Mouse (Mus musculus): ENCODE measurements around the gene Uso1. TPM values are rescaled to one million over a fixed set of nuclear protein-coding genes. Genes with fewer than 3 reads are reported as not detected.

The Uso1 gene
- polyA plus RNA-seq, 1 experiment from 2014 or later: 26.9 TPM

GRCm38 (mm10) chr5:92114939-92115338 lies 22.8 kb upstream of the Uso1 start:
- DNase-seq (ENCODE audit: low spot score): no peak
- no peaks in the 10 kb centered on the region for H3K9me3 ChIP-seq (ENCODE audit: control insufficient read depth, low read length)
- H3K4me3 ChIP-seq (ENCODE audit: low read depth, low read length): no peak overlapping the region
- H3K27ac ChIP-seq (ENCODE audit: low read depth, low read length): no peak overlapping the region
- H3K36me3 ChIP-seq (ENCODE audit: control insufficient read depth, insufficient read depth, low read length): no peaks in the 10 kb centered on the region; the same call in 1 of the 2 replicates
- H3K4me2 ChIP-seq (ENCODE audit: low read depth): no peak overlapping the region
- ATAC-seq (ENCODE audit: insufficient read depth, low FRiP score, low TSS enrichment): no peak
- H3K27me3 ChIP-seq (ENCODE audit: control insufficient read depth, insufficient read depth, low read length): no peaks in the 10 kb centered on the region
- no peak overlapping the region for H3K9ac ChIP-seq (ENCODE audit: low read length)
- WGBS: 94% methylated on average over 2 of the region's 2 CpGs
- H3K4me1 ChIP-seq (ENCODE audit: control insufficient read depth, insufficient read depth, low read length): peaks cover 5% of the 10 kb centered on the region; the same call in 1 of the 2 replicates

GRCm38 (mm10) chr5:92117823-92118403 lies 19.8 kb upstream of the Uso1 start:
- ATAC-seq (ENCODE audit: insufficient read depth, low FRiP score, low TSS enrichment): peak; percentile 75
- Histone ChIP-seq H3K4me1 (ENCODE audit: control insufficient read depth, insufficient read depth, low read length) (no peaks in the 10 kb centered on the region), H3K9me3 (ENCODE audit: control insufficient read depth, low read length) (no peaks in the 10 kb centered on the region), H3K9ac (ENCODE audit: low read length) (no peak overlapping the region), H3K4me3 (ENCODE audit: low read depth, low read length) (no peak overlapping the region), H3K4me2 (ENCODE audit: low read depth) (no peak overlapping the region), H3K27ac (ENCODE audit: low read depth, low read length) (no peak overlapping the region), H3K27me3 (ENCODE audit: control insufficient read depth, insufficient read depth, low read length) (no peaks in the 10 kb centered on the region), H3K36me3 (ENCODE audit: control insufficient read depth, insufficient read depth, low read length) (no peaks in the 10 kb centered on the region)
- 58% methylated on average over 12 of the region's 12 CpGs for WGBS
- peak; percentile 54 for DNase-seq (ENCODE audit: low spot score)

DNA sequence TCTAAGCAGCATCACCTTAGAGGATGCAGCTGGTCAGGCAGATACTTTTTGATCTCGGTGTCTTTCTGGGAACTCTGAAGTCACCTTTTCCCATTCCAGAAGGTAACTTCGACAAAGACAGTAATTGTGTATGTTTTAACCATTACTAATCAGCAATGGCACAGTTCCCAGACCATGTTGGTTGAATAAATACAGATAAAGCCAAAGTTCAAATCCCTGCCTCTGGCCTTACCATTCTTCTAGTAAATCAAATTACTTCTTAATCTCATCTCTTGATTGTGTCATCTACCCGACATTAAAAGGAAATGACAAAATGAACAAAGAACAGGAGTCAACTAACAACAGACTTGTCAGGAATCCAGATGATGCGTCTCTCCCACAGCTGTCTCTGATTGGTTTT lies 16.1 kb upstream of the Uso1 start:
- no peaks in the 10 kb centered on the region for H3K4me1 ChIP-seq (ENCODE audit: control insufficient read depth, insufficient read depth, low read length)
- ATAC-seq (ENCODE audit: insufficient read depth, low FRiP score, low TSS enrichment): no peak
- no peak overlapping the region for H3K4me2 ChIP-seq (ENCODE audit: low read depth)
- whole genome bisulfite sequencing: 91% methylated on average over 4 of the region's 4 CpGs
- no peaks in the 10 kb centered on the region for H3K36me3 ChIP-seq (ENCODE audit: control insufficient read depth, insufficient read depth, low read length)
- DNase-seq (ENCODE audit: low spot score): no peak
- no peak overlapping the region for H3K27ac ChIP-seq (ENCODE audit: low read depth, low read length)
- no peaks in the 10 kb centered on the region for H3K9me3 ChIP-seq (ENCODE audit: control insufficient read depth, low read length)
- no peak overlapping the region for H3K9ac ChIP-seq (ENCODE audit: low read length)
- H3K27me3 ChIP-seq (ENCODE audit: control insufficient read depth, insufficient read depth, low read length): no peaks in the 10 kb centered on the region
- H3K4me3 ChIP-seq (ENCODE audit: low read depth, low read length): no peak overlapping the region

- Histone ChIP-seq H3K4me2 (ENCODE audit: low read depth) (no peak overlapping the region), H3K4me3 (ENCODE audit: low read depth, low read length) (no peak overlapping the region), H3K27me3 (ENCODE audit: control insufficient read depth, insufficient read depth, low read length) (no peaks in the 10 kb centered on the region), H3K9me3 (ENCODE audit: control insufficient read depth, low read length) (no peaks in the 10 kb centered on the region), H3K36me3 (ENCODE audit: control insufficient read depth, insufficient read depth, low read length) (no peaks in the 10 kb centered on the region), H3K9ac (ENCODE audit: low read length) (no peak overlapping the region), H3K27ac (ENCODE audit: low read depth, low read length) (no peak overlapping the region), H3K4me1 (ENCODE audit: control insufficient read depth, insufficient read depth, low read length) (no peaks in the 10 kb centered on the region)
- ATAC-seq (ENCODE audit: insufficient read depth, low FRiP score, low TSS enrichment) (no peak), DNase-seq (ENCODE audit: low spot score) (no peak)
- WGBS: 90% methylated on average over 3 of the region's 3 CpGs
Observed at GRCm38 (mm10) chr5:92125446-92125845, 12.3 kb upstream of the Uso1 start.

DNA sequence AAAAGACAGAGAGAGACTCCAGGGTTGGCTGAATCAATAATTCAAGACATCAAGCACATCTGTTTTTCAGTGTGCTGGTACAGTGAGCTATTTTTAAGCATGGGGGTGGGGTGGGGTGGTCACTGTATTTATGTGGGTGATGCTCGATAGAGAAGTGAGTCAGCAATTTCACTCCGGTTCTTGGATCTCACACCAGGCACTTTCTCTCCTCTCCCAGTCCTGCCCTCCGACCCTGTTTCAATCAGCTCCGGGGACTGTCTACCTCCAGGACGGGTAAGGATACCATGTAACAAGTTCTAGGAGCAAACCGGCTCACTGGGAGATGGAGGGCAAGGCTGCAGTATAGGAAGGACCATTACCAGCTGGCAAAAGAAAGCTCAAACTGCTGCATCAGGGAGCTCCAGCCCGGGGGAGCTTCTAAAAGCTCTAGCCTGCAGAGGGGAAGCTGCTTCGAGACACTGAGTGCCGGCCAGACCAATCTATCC lies 10.6 kb upstream of the Uso1 start:
- ATAC-seq (ENCODE audit: insufficient read depth, low FRiP score, low TSS enrichment) (no peak), DNase-seq (ENCODE audit: low spot score) (no peak)
- Histone ChIP-seq H3K4me3 (ENCODE audit: low read depth, low read length) (no peak overlapping the region), H3K4me1 (ENCODE audit: control insufficient read depth, insufficient read depth, low read length) (no peaks in the 10 kb centered on the region), H3K4me2 (ENCODE audit: low read depth) (no peak overlapping the region), H3K27me3 (ENCODE audit: control insufficient read depth, insufficient read depth, low read length) (no peaks in the 10 kb centered on the region), H3K36me3 (ENCODE audit: control insufficient read depth, insufficient read depth, low read length) (no peaks in the 10 kb centered on the region; the same call in 1 of the 2 replicates), H3K9ac (ENCODE audit: low read length) (no peak overlapping the region), H3K27ac (ENCODE audit: low read depth, low read length) (0 out of 2 replicates have a peak overlapping the region, but pooled peaks have one; percentile 17), H3K9me3 (ENCODE audit: control insufficient read depth, low read length) (no peaks in the 10 kb centered on the region)
- WGBS: 62% methylated on average over 9 of the region's 9 CpGs

- Histone ChIP-seq H3K4me1 (ENCODE audit: control insufficient read depth, insufficient read depth, low read length) (no peaks in the 10 kb centered on the region), H3K27ac (ENCODE audit: low read depth, low read length) (no peak overlapping the region), H3K27me3 (ENCODE audit: control insufficient read depth, insufficient read depth, low read length) (no peaks in the 10 kb centered on the region), H3K4me3 (ENCODE audit: low read depth, low read length) (no peak overlapping the region), H3K9ac (ENCODE audit: low read length) (no peak overlapping the region), H3K9me3 (ENCODE audit: control insufficient read depth, low read length) (no peaks in the 10 kb centered on the region), H3K4me2 (ENCODE audit: low read depth) (no peak overlapping the region), H3K36me3 (ENCODE audit: control insufficient read depth, insufficient read depth, low read length) (no peaks in the 10 kb centered on the region; the same call in 1 of the 2 replicates)
- no peak for DNase-seq (ENCODE audit: low spot score)
- 91% methylated on average over 10 of the region's 10 CpGs for WGBS
- no peak for ATAC-seq (ENCODE audit: insufficient read depth, low FRiP score, low TSS enrichment)
Observed at GRCm38 (mm10) chr5:92127751-92128150, 10.0 kb upstream of the Uso1 start.

DNA sequence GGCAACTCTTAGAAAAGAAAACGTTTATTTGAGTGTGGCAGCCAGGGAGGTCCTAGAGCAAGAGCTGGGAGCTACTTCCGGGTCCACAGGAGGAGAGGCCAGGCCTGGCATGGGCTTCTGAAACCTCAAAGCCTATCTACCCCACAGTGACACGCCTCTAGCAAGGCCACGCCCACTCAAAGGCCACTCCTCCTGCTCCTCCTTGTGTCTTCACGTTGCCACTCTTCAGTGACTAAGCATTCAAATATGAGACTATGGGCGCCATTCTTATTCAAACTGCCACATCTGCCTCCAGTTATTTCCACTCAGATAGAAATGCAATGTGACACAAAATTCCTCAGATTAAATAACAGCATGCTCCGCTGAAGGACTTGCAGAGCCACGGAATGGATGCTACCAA lies 9.2 kb upstream of the Uso1 start:
- ATAC-seq (ENCODE audit: insufficient read depth, low FRiP score, low TSS enrichment): no peak

GRCm38 (mm10) chr5:92129321-92129768 lies 8.4 kb upstream of the Uso1 start:
- H3K4me1 ChIP-seq (ENCODE audit: control insufficient read depth, insufficient read depth, low read length): no peaks in the 10 kb centered on the region
- 82% methylated on average over 1 of the region's 1 CpGs for WGBS
- H3K36me3 ChIP-seq (ENCODE audit: control insufficient read depth, insufficient read depth, low read length): no peaks in the 10 kb centered on the region; the same call in 1 of the 2 replicates
- no peak overlapping the region for H3K27ac ChIP-seq (ENCODE audit: low read depth, low read length)
- H3K9ac ChIP-seq (ENCODE audit: low read length): no peak overlapping the region
- no peaks in the 10 kb centered on the region for H3K27me3 ChIP-seq (ENCODE audit: control insufficient read depth, insufficient read depth, low read length)
- H3K9me3 ChIP-seq (ENCODE audit: control insufficient read depth, low read length): no peaks in the 10 kb centered on the region
- DNase-seq (ENCODE audit: low spot score) (no peak), ATAC-seq (ENCODE audit: insufficient read depth, low FRiP score, low TSS enrichment) (no peak)
- no peak overlapping the region for H3K4me2 ChIP-seq (ENCODE audit: low read depth)
- no peak overlapping the region for H3K4me3 ChIP-seq (ENCODE audit: low read depth, low read length)

More for the DNA sequence above, 9.2 kb upstream of the Uso1 start:
- no peaks in the 10 kb centered on the region for H3K4me1 ChIP-seq (ENCODE audit: control insufficient read depth, insufficient read depth, low read length)
- no peak overlapping the region for H3K9ac ChIP-seq (ENCODE audit: low read length)
- no peaks in the 10 kb centered on the region for H3K27me3 ChIP-seq (ENCODE audit: control insufficient read depth, insufficient read depth, low read length)
- H3K4me2 ChIP-seq (ENCODE audit: low read depth): no peak overlapping the region
- H3K36me3 ChIP-seq (ENCODE audit: control insufficient read depth, insufficient read depth, low read length): no peaks in the 10 kb centered on the region; the same call in 1 of the 2 replicates
- H3K4me3 ChIP-seq (ENCODE audit: low read depth, low read length): no peak overlapping the region
- WGBS: 15% methylated on average over 8 of the region's 8 CpGs
- peak; percentile 52 for DNase-seq (ENCODE audit: low spot score)
- H3K9me3 ChIP-seq (ENCODE audit: control insufficient read depth, low read length): no peaks in the 10 kb centered on the region
- no peak overlapping the region for H3K27ac ChIP-seq (ENCODE audit: low read depth, low read length)

GRCm38 (mm10) chr5:92130040-92130682 lies 7.6 kb upstream of the Uso1 start:
- 85% methylated on average over 6 of the region's 6 CpGs for WGBS
- Histone ChIP-seq H3K27ac (ENCODE audit: low read depth, low read length) (no peak overlapping the region), H3K36me3 (ENCODE audit: control insufficient read depth, insufficient read depth, low read length) (no peaks in the 10 kb centered on the region; the same call in 1 of the 2 replicates)

More at GRCm38 (mm10) chr5:92130040-92130682, 7.6 kb upstream of the Uso1 start:
- Histone ChIP-seq H3K4me3 (ENCODE audit: low read depth, low read length) (no peak overlapping the region), H3K4me2 (ENCODE audit: low read depth) (no peak overlapping the region), H3K27me3 (ENCODE audit: control insufficient read depth, insufficient read depth, low read length) (no peaks in the 10 kb centered on the region), H3K4me1 (ENCODE audit: control insufficient read depth, insufficient read depth, low read length) (no peaks in the 10 kb centered on the region), H3K9ac (ENCODE audit: low read length) (no peak overlapping the region), H3K9me3 (ENCODE audit: control insufficient read depth, low read length) (no peaks in the 10 kb centered on the region)
- no peak for ATAC-seq (ENCODE audit: insufficient read depth, low FRiP score, low TSS enrichment)
- DNase-seq (ENCODE audit: low spot score): no peak

All from neural tube, embryonic 11.5 days (tissue).